Mouse (Mus musculus): ENCODE data around the gene Stab1. TPM values are rescaled to one million over a fixed set of nuclear protein-coding genes. Genes with fewer than 3 reads are reported as not detected.

Gene Stab1
- polyA plus RNA-seq, 1 experiment from 2014 or later: 49.5 TPM

DNA sequence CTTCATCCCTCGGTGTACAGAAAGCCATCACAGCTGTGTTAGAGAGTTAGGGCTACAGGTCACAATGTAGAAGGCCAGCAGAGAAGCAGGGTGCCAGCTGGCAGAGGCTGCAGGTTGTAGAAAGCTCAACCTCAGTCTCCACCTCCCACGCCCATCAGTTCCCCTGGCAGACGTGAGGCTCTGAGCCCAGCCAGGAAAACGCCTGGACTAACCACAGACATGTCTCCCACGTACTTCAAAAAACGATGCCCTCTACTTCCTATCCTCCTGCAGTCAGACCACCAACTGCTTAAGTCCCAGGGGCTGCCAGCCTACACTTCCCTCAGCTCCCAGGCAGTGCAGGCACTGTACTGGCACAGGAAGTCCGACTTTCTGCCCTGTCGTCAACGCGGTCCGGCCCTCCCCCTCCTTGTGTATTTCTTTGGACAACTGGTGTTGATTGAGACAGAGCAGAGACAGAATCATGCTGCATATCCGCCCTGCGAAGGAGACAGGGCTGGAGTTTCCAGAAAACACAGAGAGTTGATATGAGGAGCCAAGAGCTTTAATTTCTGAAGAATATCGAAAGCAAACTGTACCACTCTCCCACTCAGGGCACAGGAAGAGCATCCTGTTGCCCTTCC lies 26.6 kb upstream of the Stab1 start:
- Histone ChIP-seq H3K27me3 (replicated peaks) (no peaks in the 10 kb centered on the region), H3K36me3 (peaks cover 96% of the 10 kb centered on the region), H3K27ac (replicated peaks) (peak overlapping the region; percentile 92), H3K9ac (peak overlapping the region; percentile 63), H3K4me3 (0 out of 2 replicates have a peak overlapping the region, but pooled peaks have one; percentile 8), H3K4me2 (peak overlapping the region; percentile 50), H3K4me1 (peaks cover 99% of the 10 kb centered on the region), H3K9me3 (no peaks in the 10 kb centered on the region)
- ATAC-seq (ENCODE audit: extremely low read depth, insufficient number of reproducible peaks, low FRiP score, low TSS enrichment): peak; percentile 39; the same call in 1 of the 2 replicates
- 24% methylated on average over 14 of the region's 14 CpGs for WGBS

GRCm38 (mm10) chr14:31194441-31194840 lies 26.0 kb upstream of the Stab1 start:
- Histone ChIP-seq H3K4me2 (no peak overlapping the region), H3K4me3 (no peak overlapping the region), H3K9me3 (no peaks in the 10 kb centered on the region), H3K27ac (replicated peaks) (peak overlapping the region; percentile 92; the same call in 1 of the 2 replicates), H3K36me3 (peaks cover 96% of the 10 kb centered on the region), H3K27me3 (replicated peaks) (no peaks in the 10 kb centered on the region), H3K9ac (0 out of 2 replicates have a peak overlapping the region, but pooled peaks have one; percentile 63), H3K4me1 (peaks cover 98% of the 10 kb centered on the region)
- 77% methylated on average over 2 of the region's 2 CpGs for WGBS
- no peak for ATAC-seq (ENCODE audit: extremely low read depth, insufficient number of reproducible peaks, low FRiP score, low TSS enrichment)

- Histone ChIP-seq H3K4me3 (no peak overlapping the region), H3K27me3 (replicated peaks) (no peaks in the 10 kb centered on the region), H3K36me3 (peaks cover 96% of the 10 kb centered on the region), H3K4me2 (no peak overlapping the region), H3K4me1 (peaks cover 98% of the 10 kb centered on the region), H3K9ac (no peak overlapping the region), H3K27ac (replicated peaks) (peak overlapping the region; percentile 26), H3K9me3 (no peaks in the 10 kb centered on the region)
- 67% methylated on average over 7 of the region's 7 CpGs for WGBS
- ATAC-seq (ENCODE audit: extremely low read depth, insufficient number of reproducible peaks, low FRiP score, low TSS enrichment): no peak
Measured at GRCm38 (mm10) chr14:31193791-31194190, 25.4 kb upstream of the Stab1 start.

- no peak for ATAC-seq (ENCODE audit: extremely low read depth, insufficient number of reproducible peaks, low FRiP score, low TSS enrichment)
- 30% methylated on average over 2 of the region's 2 CpGs for WGBS
- H3K36me3 ChIP-seq: peaks cover 98% of the 10 kb centered on the region
- H3K4me2 ChIP-seq: no peak overlapping the region
- H3K4me3 ChIP-seq: no peak overlapping the region
- H3K27me3 ChIP-seq (replicated peaks): no peaks in the 10 kb centered on the region
- H3K4me1 ChIP-seq: peaks cover 98% of the 10 kb centered on the region
- 0 out of 2 replicates have a peak overlapping the region, but pooled peaks have one; percentile 20 for H3K9ac ChIP-seq
- H3K27ac ChIP-seq (replicated peaks): peak overlapping the region; percentile 72
- no peaks in the 10 kb centered on the region for H3K9me3 ChIP-seq
Measured at GRCm38 (mm10) chr14:31191936-31192335, 23.5 kb upstream of the Stab1 start.

- no peak overlapping the region for H3K4me2 ChIP-seq
- peak overlapping the region; percentile 79 for H3K27ac ChIP-seq (replicated peaks)
- H3K36me3 ChIP-seq: peaks cover 100% of the 10 kb centered on the region
- H3K9ac ChIP-seq: peak overlapping the region; percentile 50
- WGBS: 87% methylated on average over 3 of the region's 3 CpGs
- H3K4me1 ChIP-seq: peaks cover 79% of the 10 kb centered on the region
- no peaks in the 10 kb centered on the region for H3K9me3 ChIP-seq
- no peak overlapping the region for H3K4me3 ChIP-seq
- no peaks in the 10 kb centered on the region for H3K27me3 ChIP-seq (replicated peaks)
- no peak for ATAC-seq (ENCODE audit: extremely low read depth, insufficient number of reproducible peaks, low FRiP score, low TSS enrichment)
Measured at GRCm38 (mm10) chr14:31189348-31189747, 20.9 kb upstream of the Stab1 start.

- WGBS: 43% methylated on average over 6 of the region's 6 CpGs
- Histone ChIP-seq H3K4me3 (no peak overlapping the region), H3K9me3 (no peaks in the 10 kb centered on the region), H3K27me3 (replicated peaks) (no peaks in the 10 kb centered on the region), H3K4me1 (peaks cover 79% of the 10 kb centered on the region), H3K27ac (replicated peaks) (peak overlapping the region; percentile 79), H3K4me2 (no peak overlapping the region), H3K36me3 (peaks cover 100% of the 10 kb centered on the region), H3K9ac (peak overlapping the region; percentile 50)
- no peak for ATAC-seq (ENCODE audit: extremely low read depth, insufficient number of reproducible peaks, low FRiP score, low TSS enrichment)
Measured at GRCm38 (mm10) chr14:31188771-31189181, 20.3 kb upstream of the Stab1 start.

- no peaks in the 10 kb centered on the region for H3K9me3 ChIP-seq
- WGBS: 45% methylated on average over 4 of the region's 4 CpGs
- peak overlapping the region; percentile 66 for H3K27ac ChIP-seq (replicated peaks)
- no peaks in the 10 kb centered on the region for H3K27me3 ChIP-seq (replicated peaks)
- H3K36me3 ChIP-seq: peaks cover 100% of the 10 kb centered on the region
- no peak overlapping the region for H3K4me3 ChIP-seq
- no peak overlapping the region for H3K4me2 ChIP-seq
- ATAC-seq (ENCODE audit: extremely low read depth, insufficient number of reproducible peaks, low FRiP score, low TSS enrichment): no peak
- H3K9ac ChIP-seq: no peak overlapping the region
- H3K4me1 ChIP-seq: peaks cover 77% of the 10 kb centered on the region
Measured at GRCm38 (mm10) chr14:31186656-31187055, 18.2 kb upstream of the Stab1 start.

DNA sequence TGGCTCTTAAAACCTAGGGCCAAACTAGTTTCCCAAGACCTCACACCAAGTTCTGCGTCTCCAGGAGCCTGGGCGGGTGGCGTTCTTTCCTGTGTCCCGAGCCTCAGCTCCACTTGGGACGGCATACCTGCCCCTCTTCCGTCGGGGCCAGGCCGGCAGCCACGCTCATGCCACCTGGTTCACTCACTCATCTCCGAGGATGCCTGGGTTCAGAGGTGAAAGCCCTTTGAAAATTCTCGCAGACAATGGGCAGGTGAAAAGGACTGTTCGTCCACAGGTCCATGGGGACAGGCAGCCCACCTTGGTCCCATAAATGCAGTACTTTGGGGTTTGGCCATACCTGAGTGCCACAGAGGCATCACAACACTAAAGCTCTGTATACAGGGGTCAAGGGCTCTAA lies 15.8 kb upstream of the Stab1 start:
- H3K4me3 ChIP-seq: no peak overlapping the region
- peak overlapping the region; percentile 25; the same call in 1 of the 2 replicates for H3K27ac ChIP-seq (replicated peaks)
- H3K4me1 ChIP-seq: peaks cover 64% of the 10 kb centered on the region
- H3K9me3 ChIP-seq: no peaks in the 10 kb centered on the region
- ATAC-seq (ENCODE audit: extremely low read depth, insufficient number of reproducible peaks, low FRiP score, low TSS enrichment): no peak
- peaks cover 100% of the 10 kb centered on the region for H3K36me3 ChIP-seq
- WGBS: 83% methylated on average over 12 of the region's 12 CpGs
- no peak overlapping the region for H3K9ac ChIP-seq
- no peak overlapping the region for H3K4me2 ChIP-seq
- no peaks in the 10 kb centered on the region for H3K27me3 ChIP-seq (replicated peaks)

GRCm38 (mm10) chr14:31183541-31183940 lies 15.1 kb upstream of the Stab1 start:
- Histone ChIP-seq H3K9ac (no peak overlapping the region), H3K4me3 (no peak overlapping the region), H3K27ac (replicated peaks) (peak overlapping the region; percentile 51; the same call in 1 of the 2 replicates), H3K4me1 (peaks cover 57% of the 10 kb centered on the region), H3K27me3 (replicated peaks) (no peaks in the 10 kb centered on the region), H3K9me3 (no peaks in the 10 kb centered on the region), H3K36me3 (peaks cover 100% of the 10 kb centered on the region), H3K4me2 (no peak overlapping the region)
- 82% methylated on average over 5 of the region's 5 CpGs for WGBS
- no peak for ATAC-seq (ENCODE audit: extremely low read depth, insufficient number of reproducible peaks, low FRiP score, low TSS enrichment)

GRCm38 (mm10) chr14:31182786-31183290 lies 14.4 kb upstream of the Stab1 start:
- peaks cover 51% of the 10 kb centered on the region for H3K4me1 ChIP-seq
- H3K4me2 ChIP-seq: no peak overlapping the region
- peaks cover 100% of the 10 kb centered on the region for H3K36me3 ChIP-seq
- H3K27ac ChIP-seq (replicated peaks): peak overlapping the region; percentile 51
- ATAC-seq (ENCODE audit: extremely low read depth, insufficient number of reproducible peaks, low FRiP score, low TSS enrichment): no peak
- WGBS: 51% methylated on average over 2 of the region's 2 CpGs
- no peaks in the 10 kb centered on the region for H3K27me3 ChIP-seq (replicated peaks)
- H3K9me3 ChIP-seq: no peaks in the 10 kb centered on the region
- no peak overlapping the region for H3K9ac ChIP-seq
- H3K4me3 ChIP-seq: no peak overlapping the region

DNA sequence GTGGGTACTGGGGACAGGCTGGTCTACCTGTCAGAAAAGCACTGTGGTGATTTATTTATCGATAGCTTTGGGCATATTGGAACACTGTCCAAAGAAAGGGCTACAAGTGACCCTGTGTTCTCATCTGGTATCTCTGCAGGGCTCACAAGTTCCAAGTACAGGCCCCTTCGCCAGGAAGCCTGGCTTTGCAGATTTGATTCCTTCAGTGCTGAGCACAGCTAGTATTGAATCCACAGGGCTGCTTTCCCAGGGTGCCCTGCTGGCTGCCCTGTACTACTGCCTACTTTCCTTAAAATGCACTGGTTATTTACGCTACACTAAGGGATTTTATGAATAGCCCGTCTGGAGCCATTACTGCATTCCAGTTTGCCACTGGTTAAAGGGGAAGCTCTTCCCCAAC lies 13.1 kb upstream of the Stab1 start:
- Histone ChIP-seq H3K9me3 (no peaks in the 10 kb centered on the region), H3K4me2 (no peak overlapping the region), H3K4me3 (no peak overlapping the region), H3K9ac (no peak overlapping the region), H3K36me3 (peaks cover 100% of the 10 kb centered on the region), H3K27ac (replicated peaks) (0 out of 2 replicates have a peak overlapping the region, but pooled peaks have one; percentile 12), H3K4me1 (peaks cover 38% of the 10 kb centered on the region), H3K27me3 (replicated peaks) (no peaks in the 10 kb centered on the region)
- ATAC-seq (ENCODE audit: extremely low read depth, insufficient number of reproducible peaks, low FRiP score, low TSS enrichment): no peak
- 85% methylated on average over 4 of the region's 4 CpGs for WGBS
